19 mouse cellular contexts compared by ENCODE assay signal in genomic region chr2:9160181-9160580, GRCm38 (mm10).
A peak's percentile ranks its signal among the peaks of the same experiment; 100 is the strongest.
DNase-seq lines count a peak whose midpoint lies in the region; ATAC-seq lines count a peak whose summit lies in the region.
"Had no signal": no experiment of that assay in that cellular context is flagged by ENCODE, and none has a peak within 500 bp of the region (broad histone marks: within the 10 kb centered on the region; RNA-seq: fewer than 3 reads in every experiment).

No protein-coding gene starts in this region.

- H3K27ac ChIP-seq in hindbrain, embryonic 14.5 days = no peak overlapping the region
- H3K27ac ChIP-seq in heart, embryonic 12.5 days (ENCODE audit: poor library complexity, severe bottlenecking) = no peak overlapping the region

- no peak overlapping the region for H3K4me2 ChIP-seq in hindbrain, embryonic 14.5 days (replicated peaks)
- H3K4me2 ChIP-seq in heart, embryonic 12.5 days = no peak overlapping the region

- peak; percentile 70 for DNase-seq in fat pad, adult 2 months (ENCODE audit: extremely low read depth, low read depth, low spot score)
- DNase-seq in gonadal fat pad, adult 2 months (ENCODE audit: low read depth) = peak; percentile 55
- DNase-seq in hindbrain, embryonic 14.5 days (ENCODE audit: low spot score) = no peak
- DNase-seq: adrenal gland, adult 2 months; adrenal gland, adult 8-10 months; adrenal gland, postnatal 10 days; adrenal gland, postnatal 14 days; adrenal gland, postnatal 25 days; adrenal gland, postnatal 36 days; B cell, adult 2 months; cerebellum, adult 11 months; cerebellum, adult 11-12 months; cerebellum, adult 18-20 months had no signal

- no peak overlapping the region for H3K4me3 ChIP-seq in hindbrain, embryonic 14.5 days (replicated peaks; ENCODE audit: low read length)
- no peak overlapping the region for H3K4me3 ChIP-seq in heart, embryonic 12.5 days

- H3K4me1 ChIP-seq in hindbrain, embryonic 14.5 days (replicated peaks; ENCODE audit: control insufficient read depth, insufficient read depth, low read length) = no peaks in the 10 kb centered on the region
- no peaks in the 10 kb centered on the region for H3K4me1 ChIP-seq in heart, embryonic 12.5 days (replicated peaks)

- H3K36me3 ChIP-seq in hindbrain, embryonic 14.5 days (replicated peaks; ENCODE audit: control insufficient read depth, insufficient read depth) = no peaks in the 10 kb centered on the region
- no peaks in the 10 kb centered on the region for H3K36me3 ChIP-seq in heart, embryonic 12.5 days
- H3K36me3 ChIP-seq: G1E had no signal

- no peaks in the 10 kb centered on the region for H3K27me3 ChIP-seq in hindbrain, embryonic 14.5 days (ENCODE audit: control insufficient read depth, insufficient read depth, low read length)
- H3K27me3 ChIP-seq in heart, embryonic 12.5 days (replicated peaks) = no peaks in the 10 kb centered on the region
- H3K27me3 ChIP-seq: CH12.LX, Patski had no signal

- no peak for ATAC-seq in hindbrain, embryonic 14.5 days (ENCODE audit: low FRiP score)
- ATAC-seq in heart, embryonic 12.5 days (ENCODE audit: insufficient number of reproducible peaks, low FRiP score) = no peak
- ATAC-seq: activated CD4-positive, CD25-positive, alpha-beta regulatory T cell, adult 4 months; CD4-positive, CD25-positive, alpha-beta regulatory T cell, adult 4 months; Patski had no signal

- no peak overlapping the region for H3K9ac ChIP-seq in hindbrain, embryonic 14.5 days
- no peak overlapping the region for H3K9ac ChIP-seq in heart, embryonic 12.5 days

- no peaks in the 10 kb centered on the region for H3K9me3 ChIP-seq in hindbrain, embryonic 14.5 days (ENCODE audit: control insufficient read depth, low read length)
- no peaks in the 10 kb centered on the region for H3K9me3 ChIP-seq in heart, embryonic 12.5 days (replicated peaks)
- H3K9me3 ChIP-seq: G1E had no signal
